Mouse (Mus musculus): ENCODE measurements at regions not wholly inside any gene's neighbourhood (a gene's known extent, or its start where the extent isn't known, plus 50 kb on each side); places are given as distances from the start of the nearest gene placed in this dataset.
A peak's percentile ranks its signal among the peaks of the same experiment; 100 is the strongest.

GRCm38 (mm10) chr15:36914239-36915100, 93.1 kb downstream of the Zfp706 start:
- no peaks in the 10 kb centered on the region for H3K27me3 ChIP-seq (replicated peaks)
- H3K36me3 ChIP-seq = no peaks in the 10 kb centered on the region
- WGBS = 88% methylated on average over 11 of the region's 11 CpGs
- no peak overlapping the region for H3K9ac ChIP-seq (replicated peaks)
- ATAC-seq (ENCODE audit: low FRiP score) = no peak
- H3K4me3 ChIP-seq (replicated peaks) = no peak overlapping the region
- H3K9me3 ChIP-seq (replicated peaks) = no peaks in the 10 kb centered on the region
- H3K27ac ChIP-seq (replicated peaks) = no peak overlapping the region
- no peak overlapping the region for H3K4me2 ChIP-seq
- H3K4me1 ChIP-seq = peaks cover 8% of the 10 kb centered on the region

GRCm38 (mm10) chr15:36913308-36913707, 94.3 kb downstream of the Zfp706 start:
- 82% methylated on average over 7 of the region's 7 CpGs for WGBS
- Histone ChIP-seq H3K4me3 (replicated peaks) (no peak overlapping the region), H3K27me3 (replicated peaks) (no peaks in the 10 kb centered on the region), H3K9me3 (replicated peaks) (no peaks in the 10 kb centered on the region), H3K4me1 (peaks cover 8% of the 10 kb centered on the region), H3K4me2 (no peak overlapping the region), H3K27ac (replicated peaks) (no peak overlapping the region), H3K9ac (replicated peaks) (no peak overlapping the region), H3K36me3 (no peaks in the 10 kb centered on the region)
- no peak for ATAC-seq (ENCODE audit: low FRiP score)

- WGBS = 75% methylated on average over 2 of the region's 2 CpGs
- H3K27me3 ChIP-seq (replicated peaks) = no peaks in the 10 kb centered on the region
- ATAC-seq (ENCODE audit: low FRiP score) = no peak
- no peak overlapping the region for H3K4me3 ChIP-seq (replicated peaks)
- H3K4me1 ChIP-seq = no peaks in the 10 kb centered on the region; the same call in 1 of the 2 replicates
- no peak overlapping the region for H3K27ac ChIP-seq (replicated peaks)
- no peaks in the 10 kb centered on the region for H3K9me3 ChIP-seq (replicated peaks)
- no peak overlapping the region for H3K4me2 ChIP-seq
- H3K36me3 ChIP-seq = no peaks in the 10 kb centered on the region
- no peak overlapping the region for H3K9ac ChIP-seq (replicated peaks)
Measured at GRCm38 (mm10) chr15:36910272-36910671, 97.3 kb downstream of the Zfp706 start.

DNA sequence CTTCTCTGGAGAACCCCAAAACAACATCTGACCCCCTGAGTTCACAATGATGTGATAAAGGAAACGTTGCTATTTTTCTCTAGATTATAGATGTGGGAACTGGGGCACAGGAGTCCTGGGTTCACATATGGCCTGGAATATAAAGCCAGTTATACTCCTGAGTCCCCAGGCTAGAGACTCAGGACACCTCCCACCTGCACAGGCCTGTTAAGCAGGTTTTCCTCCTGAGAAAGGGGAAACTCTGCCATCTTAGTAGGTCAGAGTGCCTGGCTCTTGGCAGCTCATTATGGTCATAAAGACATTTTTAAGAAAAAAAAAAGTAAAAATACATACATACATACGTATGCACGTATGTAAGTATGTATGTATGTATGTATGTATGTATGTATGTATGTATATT, 98.1 kb downstream of the Zfp706 start:
- H3K36me3 ChIP-seq = no peaks in the 10 kb centered on the region
- no peak overlapping the region for H3K27ac ChIP-seq (replicated peaks)
- WGBS = 88% methylated on average over 3 of the region's 3 CpGs
- no peak overlapping the region for H3K4me2 ChIP-seq
- H3K9ac ChIP-seq (replicated peaks) = no peak overlapping the region
- no peak for ATAC-seq (ENCODE audit: low FRiP score)
- H3K9me3 ChIP-seq (replicated peaks) = no peaks in the 10 kb centered on the region
- H3K4me3 ChIP-seq (replicated peaks) = no peak overlapping the region
- no peaks in the 10 kb centered on the region for H3K27me3 ChIP-seq (replicated peaks)
- no peaks in the 10 kb centered on the region; the same call in 1 of the 2 replicates for H3K4me1 ChIP-seq

DNA sequence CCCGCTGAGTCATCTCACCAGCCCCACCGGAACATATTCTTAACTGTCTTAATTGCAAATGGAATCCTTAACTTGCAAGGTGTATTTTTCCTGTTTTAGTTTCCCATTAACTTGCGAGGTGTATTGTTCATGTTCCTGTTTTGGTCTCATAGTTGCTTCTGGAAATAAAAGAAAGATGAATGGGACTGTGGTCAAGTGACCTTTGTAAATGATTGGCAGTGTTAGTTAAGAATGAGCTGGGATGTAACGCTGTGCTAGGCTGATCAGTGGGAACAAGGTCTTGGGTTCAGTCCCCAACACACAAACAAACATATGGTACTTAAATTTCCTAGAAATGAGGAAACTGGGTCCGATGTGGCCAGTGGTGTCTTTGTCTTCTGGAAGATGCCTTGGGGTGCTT, 100.8 kb downstream of the Zfp706 start:
- no peaks in the 10 kb centered on the region for H3K27me3 ChIP-seq (replicated peaks)
- no peaks in the 10 kb centered on the region for H3K36me3 ChIP-seq
- H3K9me3 ChIP-seq (replicated peaks) = no peaks in the 10 kb centered on the region
- H3K4me1 ChIP-seq = peaks cover 8% of the 10 kb centered on the region
- no peak overlapping the region for H3K4me2 ChIP-seq
- H3K4me3 ChIP-seq (replicated peaks) = no peak overlapping the region
- H3K9ac ChIP-seq (replicated peaks) = no peak overlapping the region
- ATAC-seq (ENCODE audit: low FRiP score) = no peak
- 90% methylated on average over 5 of the region's 5 CpGs for WGBS
- H3K27ac ChIP-seq (replicated peaks) = no peak overlapping the region

DNA sequence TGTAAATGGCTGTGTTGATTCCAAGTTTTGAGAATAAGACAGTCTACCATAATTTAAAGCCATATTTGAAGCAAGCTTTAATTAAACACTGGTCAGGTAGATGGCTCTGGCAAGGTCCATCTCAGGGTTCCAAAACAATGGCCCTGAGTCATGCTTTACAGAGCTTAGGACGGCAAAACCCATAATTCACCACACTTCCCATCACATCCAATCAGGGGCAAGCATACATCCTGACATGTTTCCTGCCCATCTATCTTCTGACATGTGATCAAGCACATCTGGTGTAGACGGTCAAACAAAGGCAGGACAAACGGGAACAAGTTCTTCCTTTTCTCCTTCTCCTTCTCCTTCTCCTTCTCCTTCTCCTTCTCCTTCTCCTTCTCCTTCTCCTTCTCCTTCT, 101.5 kb downstream of the Zfp706 start:
- H3K27me3 ChIP-seq (replicated peaks) = no peaks in the 10 kb centered on the region
- H3K9ac ChIP-seq (replicated peaks) = no peak overlapping the region
- H3K36me3 ChIP-seq = no peaks in the 10 kb centered on the region
- H3K4me2 ChIP-seq = no peak overlapping the region
- H3K4me3 ChIP-seq (replicated peaks) = no peak overlapping the region
- peaks cover 15% of the 10 kb centered on the region for H3K4me1 ChIP-seq
- H3K27ac ChIP-seq (replicated peaks) = no peak overlapping the region
- WGBS = 66% methylated on average over 3 of the region's 3 CpGs
- ATAC-seq (ENCODE audit: low FRiP score) = no peak
- no peaks in the 10 kb centered on the region for H3K9me3 ChIP-seq (replicated peaks)

- Histone ChIP-seq H3K9me3 (replicated peaks) (no peaks in the 10 kb centered on the region), H3K36me3 (no peaks in the 10 kb centered on the region), H3K4me1 (peaks cover 18% of the 10 kb centered on the region), H3K9ac (replicated peaks) (no peak overlapping the region), H3K4me2 (no peak overlapping the region), H3K27ac (replicated peaks) (no peak overlapping the region), H3K27me3 (replicated peaks) (no peaks in the 10 kb centered on the region), H3K4me3 (replicated peaks) (no peak overlapping the region)
- 76% methylated on average over 5 of the region's 5 CpGs for WGBS
- no peak for ATAC-seq (ENCODE audit: low FRiP score)
Measured at GRCm38 (mm10) chr15:36903922-36904321, 103.7 kb downstream of the Zfp706 start.

- Histone ChIP-seq H3K36me3 (no peaks in the 10 kb centered on the region), H3K27ac (replicated peaks) (no peak overlapping the region), H3K4me1 (peaks cover 18% of the 10 kb centered on the region), H3K4me3 (replicated peaks) (no peak overlapping the region), H3K4me2 (no peak overlapping the region), H3K27me3 (replicated peaks) (no peaks in the 10 kb centered on the region), H3K9me3 (replicated peaks) (no peaks in the 10 kb centered on the region), H3K9ac (replicated peaks) (no peak overlapping the region)
- 53% methylated on average over 4 of the region's 4 CpGs for WGBS
- ATAC-seq (ENCODE audit: low FRiP score) = no peak
Measured at GRCm38 (mm10) chr15:36903309-36903708, 104.3 kb downstream of the Zfp706 start.

DNA sequence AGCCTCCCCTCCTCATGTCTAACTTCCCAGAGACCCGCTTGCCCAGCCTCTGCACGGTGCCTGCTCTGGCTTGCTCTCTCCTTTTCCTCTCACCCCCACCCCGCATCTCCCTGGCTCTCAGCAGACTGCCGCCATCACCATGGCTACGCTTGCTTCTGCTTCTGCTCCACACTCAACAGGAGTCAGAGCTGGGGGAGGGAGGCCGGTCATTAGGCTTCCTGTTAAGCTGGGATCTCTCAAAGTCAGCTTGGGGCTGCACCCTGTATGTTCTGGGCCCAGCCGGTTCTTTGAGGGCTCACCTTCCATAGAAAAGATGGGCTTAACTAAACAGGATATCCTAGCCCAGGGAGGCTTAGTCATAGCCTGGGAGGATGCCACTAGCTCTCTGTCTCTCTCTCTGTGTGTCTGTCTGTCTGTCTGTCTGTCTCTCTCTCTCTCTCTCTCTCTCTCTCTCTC, 105.7 kb downstream of the Zfp706 start:
- Histone ChIP-seq H3K27ac (replicated peaks) (no peak overlapping the region), H3K36me3 (no peaks in the 10 kb centered on the region), H3K4me2 (peak overlapping the region; percentile 32), H3K9ac (replicated peaks) (no peak overlapping the region; the same call in 1 of the 2 replicates), H3K4me1 (peaks cover 18% of the 10 kb centered on the region), H3K9me3 (replicated peaks) (no peaks in the 10 kb centered on the region), H3K4me3 (replicated peaks) (no peak overlapping the region), H3K27me3 (replicated peaks) (no peaks in the 10 kb centered on the region)
- ATAC-seq (ENCODE audit: low FRiP score) = peak; percentile 93
- 5% methylated on average over 7 of the region's 7 CpGs for whole genome bisulfite sequencing

DNA sequence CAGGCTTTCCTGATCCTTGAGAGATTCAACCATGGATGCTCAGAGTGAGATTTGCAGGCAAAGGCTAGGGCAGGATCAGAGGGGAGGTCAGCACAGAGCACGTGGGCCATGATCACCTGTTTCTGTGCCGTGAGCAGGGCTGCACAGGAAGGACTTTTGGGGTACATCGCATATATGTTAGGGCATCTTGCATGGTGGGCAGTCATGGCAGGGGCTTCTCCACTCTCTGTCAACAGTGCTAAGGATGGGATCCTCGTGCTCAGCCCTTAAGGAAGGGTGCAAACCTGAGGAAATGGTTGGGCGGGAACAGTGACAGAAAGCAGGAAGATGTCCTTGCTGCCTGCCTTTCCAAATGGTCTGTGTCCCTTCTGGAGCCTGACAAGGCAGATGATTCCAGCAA, 106.2 kb downstream of the Zfp706 start:
- no peak overlapping the region for H3K4me3 ChIP-seq (replicated peaks)
- peak overlapping the region; percentile 32 for H3K4me2 ChIP-seq
- 72% methylated on average over 5 of the region's 5 CpGs for WGBS
- no peaks in the 10 kb centered on the region for H3K36me3 ChIP-seq
- ATAC-seq (ENCODE audit: low FRiP score) = peak; percentile 41
- no peak overlapping the region for H3K27ac ChIP-seq (replicated peaks)
- no peak overlapping the region; the same call in 1 of the 2 replicates for H3K9ac ChIP-seq (replicated peaks)
- no peaks in the 10 kb centered on the region for H3K9me3 ChIP-seq (replicated peaks)
- peaks cover 18% of the 10 kb centered on the region for H3K4me1 ChIP-seq
- no peaks in the 10 kb centered on the region for H3K27me3 ChIP-seq (replicated peaks)

- ATAC-seq (ENCODE audit: low FRiP score) = no peak
- H3K4me3 ChIP-seq (replicated peaks) = no peak overlapping the region
- 85% methylated on average over 2 of the region's 2 CpGs for WGBS
- H3K27ac ChIP-seq (replicated peaks) = no peak overlapping the region
- no peaks in the 10 kb centered on the region for H3K9me3 ChIP-seq (replicated peaks)
- no peak overlapping the region for H3K9ac ChIP-seq (replicated peaks)
- H3K36me3 ChIP-seq = no peaks in the 10 kb centered on the region
- no peak overlapping the region for H3K4me2 ChIP-seq
- no peaks in the 10 kb centered on the region for H3K27me3 ChIP-seq (replicated peaks)
- peaks cover 18% of the 10 kb centered on the region for H3K4me1 ChIP-seq
Measured at GRCm38 (mm10) chr15:36900940-36901339, 106.6 kb downstream of the Zfp706 start.

GRCm38 (mm10) chr15:36899882-36900281, 107.7 kb downstream of the Zfp706 start:
- no peaks in the 10 kb centered on the region for H3K36me3 ChIP-seq
- no peak overlapping the region for H3K27ac ChIP-seq (replicated peaks)
- 77% methylated on average over 2 of the region's 2 CpGs for WGBS
- no peaks in the 10 kb centered on the region for H3K9me3 ChIP-seq (replicated peaks)
- ATAC-seq (ENCODE audit: low FRiP score) = no peak
- H3K9ac ChIP-seq (replicated peaks) = no peak overlapping the region
- H3K4me1 ChIP-seq = peaks cover 18% of the 10 kb centered on the region
- H3K4me2 ChIP-seq = no peak overlapping the region
- no peak overlapping the region for H3K4me3 ChIP-seq (replicated peaks)
- H3K27me3 ChIP-seq (replicated peaks) = no peaks in the 10 kb centered on the region

Measured in neural tube, embryonic 15.5 days (tissue).